Mouse (Mus musculus) cerebellum, postnatal 10 days (tissue): ENCODE data around the gene Zc3h18.

Experiments
- DNase-seq, 2 experiments: peaks; one replicate each; pipeline ENCODE4 v3.0.0; 2021; ENCODE audit warnings: mixed read lengths in 2 of 2

Zc3h18 gene

GRCm38 (mm10) chr8:122347811-122348552 is 28.4 kb upstream of the Zc3h18 start:
- DNase-seq, result peak; percentile 97 to 98

GRCm38 (mm10) chr8:122349357-122350297 is 26.8 kb upstream of the Zc3h18 start:
- no peak for DNase-seq

GRCm38 (mm10) chr8:122350309-122351089 is 25.9 kb upstream of the Zc3h18 start:
- no peak for DNase-seq

- no peak for DNase-seq
Measured at GRCm38 (mm10) chr8:122354157-122354556, 22.3 kb upstream of the Zc3h18 start.

GRCm38 (mm10) chr8:122355642-122356606 is 20.5 kb upstream of the Zc3h18 start:
- no peak for DNase-seq

GRCm38 (mm10) chr8:122357202-122357601 is 19.2 kb upstream of the Zc3h18 start:
- peak; percentile 57 to 69 for DNase-seq

GRCm38 (mm10) chr8:122357641-122358040 is 18.8 kb upstream of the Zc3h18 start:
- peak; percentile 70 to 79 for DNase-seq

- no peak for DNase-seq
Measured at GRCm38 (mm10) chr8:122359111-122359775, 17.2 kb upstream of the Zc3h18 start.

- no peak for DNase-seq
Measured at GRCm38 (mm10) chr8:122360696-122361416, 15.6 kb upstream of the Zc3h18 start, which contains the start of gene Trhr2. Gene Trhr2 (minus strand): TSS chr8:122360746.

GRCm38 (mm10) chr8:122362271-122362670 is 14.1 kb upstream of the Zc3h18 start:
- DNase-seq, result no peak

- no peak for DNase-seq
Measured at GRCm38 (mm10) chr8:122362967-122363366, 13.4 kb upstream of the Zc3h18 start.

GRCm38 (mm10) chr8:122368494-122368893 is 7.9 kb upstream of the Zc3h18 start:
- no peak for DNase-seq

GRCm38 (mm10) chr8:122369665-122370064 is 6.7 kb upstream of the Zc3h18 start:
- peak; percentile 84 to 87 for DNase-seq

- no peak for DNase-seq
Measured at GRCm38 (mm10) chr8:122371706-122372105, 4.7 kb upstream of the Zc3h18 start.

GRCm38 (mm10) chr8:122375320-122375719 is 1.1 kb upstream of the Zc3h18 start:
- no peak for DNase-seq

GRCm38 (mm10) chr8:122375751-122376364 is 551 bp upstream of the Zc3h18 start:
- no peak for DNase-seq

GRCm38 (mm10) chr8:122383039-122383438 is 6.6 kb downstream of the Zc3h18 start:
- no peak for DNase-seq

GRCm38 (mm10) chr8:122389357-122389756 is 12.9 kb downstream of the Zc3h18 start:
- no peak for DNase-seq

GRCm38 (mm10) chr8:122390758-122391157 is 14.3 kb downstream of the Zc3h18 start:
- DNase-seq, result no peak

GRCm38 (mm10) chr8:122393717-122394116 is 17.3 kb downstream of the Zc3h18 start:
- DNase-seq, result no peak
